Mouse (Mus musculus) myocyte (in vitro differentiated cells): ENCODE data around the gene Sbk1. TPM values are rescaled to one million over a fixed set of nuclear protein-coding genes. Genes with fewer than 3 reads are reported as not detected.

Experiments used
- H3K27me3 ChIP-seq: one replicate; pipeline ENCODE4 v1.6.1; 2011; ENCODE audit not compliant: control insufficient read depth, insufficient read depth, insufficient read length
- H3K36me3 ChIP-seq: one replicate; pipeline ENCODE4 v1.6.1; 2011; ENCODE audit not compliant: control insufficient read depth, insufficient read depth
- H3K4me2 ChIP-seq: one replicate; pipeline ENCODE4 v1.6.1; 2011; ENCODE audit warnings: low read depth, control low read depth
- H3K4me3 ChIP-seq: one replicate; pipeline ENCODE4 v1.5.1; 2011; ENCODE audit warnings: mild to moderate bottlenecking, control low read depth, moderate library complexity
- H3K79me2 ChIP-seq: one replicate; pipeline ENCODE4 v1.6.1; 2011; ENCODE audit not compliant: control insufficient read depth, insufficient read depth
- H3ac ChIP-seq: one replicate; pipeline ENCODE4 v1.6.1; 2011; ENCODE audit not compliant: control insufficient read depth, insufficient read length
- CEBPB ChIP-seq: IDR thresholded peaks from 2 replicates; pipeline ENCODE4 v1.6.1; 2011; ENCODE audit warnings: mild to moderate bottlenecking, moderate library complexity; ENCODE audit not compliant: poor library complexity, insufficient read depth, severe bottlenecking
- E2F4 ChIP-seq: IDR thresholded peaks from one replicate; pipeline ENCODE4 v1.6.1; 2011; ENCODE audit warnings: mild to moderate bottlenecking, control low read depth, moderate library complexity; ENCODE audit not compliant: insufficient read depth
- MAX ChIP-seq: IDR thresholded peaks from one replicate; pipeline ENCODE4 v1.6.1; 2011; ENCODE audit warnings: low read depth, mild to moderate bottlenecking, control low read depth
- MYOD1 ChIP-seq, 3 experiments: IDR thresholded peaks; one replicate each; pipeline ENCODE4 v1.6.1; 2011; ENCODE audit warnings: control low read depth in 2 of 3, low read depth in 2 of 3, mild to moderate bottlenecking in 2 of 3, moderate library complexity in 1 of 3; ENCODE audit not compliant: insufficient read length in 2 of 3, control insufficient read depth in 1 of 3
- MYOG ChIP-seq, 3 experiments: IDR thresholded peaks; one replicate each; pipeline ENCODE4 v1.6.1; 2011; ENCODE audit warnings: control low read depth in 2 of 3, low read depth in 2 of 3, mild to moderate bottlenecking in 2 of 3; ENCODE audit not compliant: insufficient read length in 2 of 3, control insufficient read depth in 1 of 3, insufficient read depth in 1 of 3
- POLR2A ChIP-seq: IDR thresholded peaks from one replicate; pipeline ENCODE4 v1.6.1; 2011; ENCODE audit warnings: low read depth, mild to moderate bottlenecking, control low read depth, moderate library complexity; ENCODE audit not compliant: insufficient read length
- POLR2AphosphoS2 ChIP-seq: IDR thresholded peaks from one replicate; pipeline ENCODE4 v1.6.1; 2011; ENCODE audit warnings: low read depth, control low read depth; ENCODE audit not compliant: insufficient read length
- REST ChIP-seq: IDR thresholded peaks from one replicate; pipeline ENCODE4 v1.6.1; 2011; ENCODE audit warnings: mild to moderate bottlenecking, control low read depth, moderate library complexity; ENCODE audit not compliant: insufficient read depth, insufficient read length
- SRF ChIP-seq: IDR thresholded peaks from one replicate; pipeline ENCODE4 v1.6.1; 2011; ENCODE audit warnings: low read depth; ENCODE audit not compliant: control insufficient read depth, insufficient read length
- TCF12 ChIP-seq: IDR thresholded peaks from one replicate; pipeline ENCODE4 v1.6.1; 2011; ENCODE audit warnings: mild to moderate bottlenecking, control low read depth; ENCODE audit not compliant: poor library complexity, insufficient read depth, severe bottlenecking
- TCF3 ChIP-seq: IDR thresholded peaks from one replicate; pipeline ENCODE4 v1.6.1; 2011; ENCODE audit warnings: low read depth, control low read depth; ENCODE audit not compliant: insufficient read length
- USF1 ChIP-seq: IDR thresholded peaks from one replicate; pipeline ENCODE4 v1.6.1; 2011; ENCODE audit warnings: low read depth, mild to moderate bottlenecking, control low read depth, moderate library complexity
- polyA plus RNA-seq: library from polyadenylated mRNA; unstranded; fragments of >200 nt; fragmentation: generic; extraction: Trizol; gene quantifications from one replicate; pipeline ENCODE4 v1.2.1, GENCODE M21; 2012; ENCODE audit warnings: missing spikeins

Sbk1 gene
- polyA plus RNA-seq, 1 experiment = 16.1 TPM

- Histone ChIP-seq H3K79me2 (no peaks in the 10 kb centered on the region), H3K36me3 (no peaks in the 10 kb centered on the region), H3K4me3 (peak overlapping the region; percentile 25), H3ac (no peak overlapping the region), H3K4me2 (peak overlapping the region; percentile 65), H3K27me3 (peaks cover 24% of the 10 kb centered on the region)
- TF ChIP-seq MYOG (IDR thresholded peaks at IDR 0.05; ENCODE audit: control insufficient read depth in 1 of 3, insufficient read depth in 1 of 3, insufficient read length in 2 of 3, low read depth in 2 of 3) = peak; percentile 34 to 84 (median 42)
- TF ChIP-seq POLR2AphosphoS2 = no peak
- no peak for TF ChIP-seq TCF12
- TF ChIP-seq MYOD1 (IDR thresholded peaks at IDR 0.05; ENCODE audit: control insufficient read depth in 1 of 3, insufficient read length in 2 of 3, low read depth in 2 of 3) = peak in 2 of 3 experiments; percentile 31 to 91
- no peak for TF ChIP-seq POLR2A
Measured at GRCm38 (mm10) chr7:126251698-126252097, 20.7 kb upstream of the Sbk1 start.

GRCm38 (mm10) chr7:126252230-126252629 is 20.2 kb upstream of the Sbk1 start:
- Histone ChIP-seq H3ac (no peak overlapping the region), H3K79me2 (no peaks in the 10 kb centered on the region), H3K27me3 (peaks cover 19% of the 10 kb centered on the region), H3K4me3 (no peak overlapping the region), H3K36me3 (no peaks in the 10 kb centered on the region), H3K4me2 (peak overlapping the region; percentile 65)
- TF ChIP-seq MYOD1 (IDR thresholded peaks at IDR 0.05; ENCODE audit: control insufficient read depth in 1 of 3, insufficient read length in 2 of 3, low read depth in 2 of 3) (peak in 2 of 3 experiments; percentile 79 to 93), SRF (no peak), TCF3 (peak; percentile 47), MYOG (IDR thresholded peaks at IDR 0.05; ENCODE audit: control insufficient read depth in 1 of 3, insufficient read depth in 1 of 3, insufficient read length in 2 of 3, low read depth in 2 of 3) (peak; percentile 37 to 83 (median 72)), CEBPB (no peak), TCF12 (no peak)

- no peaks in the 10 kb centered on the region for H3K79me2 ChIP-seq
Measured at GRCm38 (mm10) chr7:126260280-126261210, 11.9 kb upstream of the Sbk1 start.

GRCm38 (mm10) chr7:126261823-126262222 is 10.6 kb upstream of the Sbk1 start:
- H3ac ChIP-seq = no peak overlapping the region
- TF ChIP-seq REST (no peak), USF1 (no peak), TCF12 (no peak), POLR2AphosphoS2 (no peak), MYOG (IDR thresholded peaks at IDR 0.05; ENCODE audit: control insufficient read depth in 1 of 3, insufficient read depth in 1 of 3, insufficient read length in 2 of 3, low read depth in 2 of 3) (no peak), E2F4 (no peak), SRF (no peak), POLR2A (no peak)
- peaks cover 42% of the 10 kb centered on the region for H3K27me3 ChIP-seq
- no peaks in the 10 kb centered on the region for H3K36me3 ChIP-seq
- no peak overlapping the region for H3K4me2 ChIP-seq
- H3K4me3 ChIP-seq = no peak overlapping the region
- H3K79me2 ChIP-seq = no peaks in the 10 kb centered on the region

More at GRCm38 (mm10) chr7:126260280-126261210, 11.9 kb upstream of the Sbk1 start:
- Histone ChIP-seq H3ac (no peak overlapping the region), H3K27me3 (peaks cover 31% of the 10 kb centered on the region), H3K4me3 (no peak overlapping the region), H3K4me2 (no peak overlapping the region), H3K36me3 (no peaks in the 10 kb centered on the region)
- peak; percentile 47 for TF ChIP-seq REST
- no peak for TF ChIP-seq POLR2A

GRCm38 (mm10) chr7:126263964-126264363 is 8.5 kb upstream of the Sbk1 start:
- Histone ChIP-seq H3K79me2 (no peaks in the 10 kb centered on the region), H3K27me3 (peaks cover 42% of the 10 kb centered on the region), H3K4me3 (no peak overlapping the region), H3ac (no peak overlapping the region), H3K4me2 (no peak overlapping the region), H3K36me3 (no peaks in the 10 kb centered on the region)
- no peak for TF ChIP-seq E2F4
- no peak for TF ChIP-seq MYOD1 (IDR thresholded peaks at IDR 0.05; ENCODE audit: control insufficient read depth in 1 of 3, insufficient read length in 2 of 3, low read depth in 2 of 3)
- TF ChIP-seq USF1 = no peak
- no peak for TF ChIP-seq MAX
- no peak for TF ChIP-seq SRF
- no peak for TF ChIP-seq REST
- TF ChIP-seq TCF12 = no peak
